Mouse (Mus musculus) lung, adult 2 months (tissue): Measurements from ENCODE around the gene Tnrc18.

Source experiments
- CTCF ChIP-seq: fragments of 200-500 bp; IDR thresholded peaks from 2 replicates; pipeline ENCODE4 v1.5.1; 2011; ENCODE audit warnings: mild to moderate bottlenecking, low read length, control low read depth; ENCODE audit not compliant: insufficient read depth
- POLR2A ChIP-seq: fragments of 200-500 bp; IDR thresholded peaks from 2 replicates; pipeline ENCODE4 v1.6.1; 2011; ENCODE audit warnings: low read depth, mild to moderate bottlenecking, control low read depth, low read length, borderline replicate concordance; ENCODE audit errors: extremely low read depth

GRCm38 (mm10) chr5:142688866-142689265 lies 128.6 kb downstream of the Tnrc18 start:
- TF ChIP-seq CTCF, result no peak
- no peak for TF ChIP-seq POLR2A
